Mouse (Mus musculus): Measurements from ENCODE around the gene Gm21954.

- TF ChIP-seq POLR2A (IDR thresholded peaks at IDR 0.05; ENCODE audit: extremely low read depth, insufficient read depth, low read length) (no peak), CTCF (IDR thresholded peaks at IDR 0.05; ENCODE audit: low read depth, low read length) (no peak)
Observed at GRCm38 (mm10) chr3:55476694-55477093, 4.7 kb upstream of the Gm21954 start.
